Mouse (Mus musculus) heart, postnatal 25 days (tissue): ENCODE results near the gene Gabrb1. TPM values are rescaled to one million over a fixed set of nuclear protein-coding genes. Genes with fewer than 3 reads are reported as not detected.

Experiments used
- DNase-seq: peaks from one replicate; pipeline ENCODE4 v3.0.0; 2022; ENCODE audit warnings: low spot score
- intact Hi-C: fragments of 180-260 bp; cut with DNase I; formaldehyde crosslinking; loops from one replicate; pipeline ENCODE4 v1.15.1; 2025
- total RNA-seq, 2 experiments: library from RNA; stranded (reverse); gene quantifications; 2 replicates each; pipeline ENCODE4 v1.2.3; 2021

Gabrb1 gene
- total RNA-seq = under 1 TPM in 1 of 2 experiments, not detected in 1; 0.03 TPM

- intact Hi-C loops = no loop called here
These were observed at the start of gene Gabrb1 for GRCm38 (mm10) chr5:71657482-71658114. TSS of gene Gabrb1 (plus strand) at chr5:71658113.

GRCm38 (mm10) chr5:71608735-71609134, 49.2 kb upstream of the Gabrb1 start:
- intact Hi-C loops = no loop called here
- DNase-seq = no peak

More at GRCm38 (mm10) chr5:71657482-71658114, at the start of gene Gabrb1:
- no peak for DNase-seq

- intact Hi-C loops = no loop called here
- DNase-seq = no peak
These were observed 43.6 kb upstream of the Gabrb1 start for GRCm38 (mm10) chr5:71614311-71614710.

GRCm38 (mm10) chr5:71616734-71617133, 41.2 kb upstream of the Gabrb1 start:
- DNase-seq = no peak
- intact Hi-C loops = no loop called here

- DNase-seq = no peak
- intact Hi-C loops = no loop called here
These were observed 30.1 kb upstream of the Gabrb1 start for GRCm38 (mm10) chr5:71627820-71628219.

- intact Hi-C loops = no loop called here
- DNase-seq = no peak
These were observed 18.1 kb upstream of the Gabrb1 start for GRCm38 (mm10) chr5:71639804-71640203.

- no peak for DNase-seq
- intact Hi-C loops = no loop called here
These were observed 9.8 kb upstream of the Gabrb1 start for GRCm38 (mm10) chr5:71648108-71648507.

GRCm38 (mm10) chr5:71654056-71654455, 3.9 kb upstream of the Gabrb1 start:
- intact Hi-C loops = no loop called here
- no peak for DNase-seq

GRCm38 (mm10) chr5:71656771-71657170, 1.1 kb upstream of the Gabrb1 start:
- intact Hi-C loops = no loop called here
- no peak for DNase-seq

- DNase-seq = no peak
- intact Hi-C loops = no loop called here
These were observed 193 bp downstream of the Gabrb1 start, which contains the start of gene Gabra4 for GRCm38 (mm10) chr5:71658115-71658497. TSS of gene Gabra4 (minus strand) at chr5:71658308.

- DNase-seq = no peak
These were observed 7.7 kb downstream of the Gabrb1 start for GRCm38 (mm10) chr5:71665593-71665992.

GRCm38 (mm10) chr5:71699696-71700467, 42.0 kb downstream of the Gabrb1 start:
- intact Hi-C loops = loop anchor here (10.0 kb wide), 1 partner anchor 195 kb away; no protein-coding TSS in a partner anchor

More at GRCm38 (mm10) chr5:71665593-71665992, 7.7 kb downstream of the Gabrb1 start:
- intact Hi-C loops = loop anchor here (10.0 kb wide), 1 partner anchor 161 kb away; no protein-coding TSS in a partner anchor

GRCm38 (mm10) chr5:71700468-71701272, 42.8 kb downstream of the Gabrb1 start:
- intact Hi-C loops = loop anchor here (10.0 kb wide), 1 partner anchor 196 kb away; no protein-coding TSS in a partner anchor

More at GRCm38 (mm10) chr5:71699696-71700467, 42.0 kb downstream of the Gabrb1 start:
- DNase-seq = no peak

GRCm38 (mm10) chr5:71701273-71701614, 43.3 kb downstream of the Gabrb1 start:
- no peak for DNase-seq
- intact Hi-C loops = loop anchor here (10.0 kb wide), 1 partner anchor 196 kb away; no protein-coding TSS in a partner anchor

More at GRCm38 (mm10) chr5:71700468-71701272, 42.8 kb downstream of the Gabrb1 start:
- peak; percentile 1 for DNase-seq

GRCm38 (mm10) chr5:71732931-71733792, 75.2 kb downstream of the Gabrb1 start:
- intact Hi-C loops = no loop called here
- DNase-seq = no peak

- DNase-seq = no peak
- intact Hi-C loops = no loop called here
These were observed 89.5 kb downstream of the Gabrb1 start for GRCm38 (mm10) chr5:71747411-71747810.

GRCm38 (mm10) chr5:71753966-71754365, 96.1 kb downstream of the Gabrb1 start:
- intact Hi-C loops = no loop called here
- DNase-seq = no peak

GRCm38 (mm10) chr5:71761105-71761504, 103.2 kb downstream of the Gabrb1 start:
- DNase-seq = no peak
- intact Hi-C loops = no loop called here

GRCm38 (mm10) chr5:71781514-71782179, 123.7 kb downstream of the Gabrb1 start:
- DNase-seq = no peak
- intact Hi-C loops = no loop called here
